Mouse (Mus musculus) heart, adult 11 months (tissue): ENCODE data around the gene Sgsh.

Experiments used
- DNase-seq: peaks from one replicate; pipeline ENCODE4 v3.0.0; 2022

Gene Sgsh

GRCm38 (mm10) chr11:119363534-119364145 lies 8.3 kb upstream of the Sgsh start:
- DNase-seq: peak; percentile 94

GRCm38 (mm10) chr11:119362769-119363533 lies 7.6 kb upstream of the Sgsh start:
- no peak for DNase-seq

GRCm38 (mm10) chr11:119359089-119359488 lies 3.8 kb upstream of the Sgsh start:
- peak; percentile 83 for DNase-seq

DNA sequence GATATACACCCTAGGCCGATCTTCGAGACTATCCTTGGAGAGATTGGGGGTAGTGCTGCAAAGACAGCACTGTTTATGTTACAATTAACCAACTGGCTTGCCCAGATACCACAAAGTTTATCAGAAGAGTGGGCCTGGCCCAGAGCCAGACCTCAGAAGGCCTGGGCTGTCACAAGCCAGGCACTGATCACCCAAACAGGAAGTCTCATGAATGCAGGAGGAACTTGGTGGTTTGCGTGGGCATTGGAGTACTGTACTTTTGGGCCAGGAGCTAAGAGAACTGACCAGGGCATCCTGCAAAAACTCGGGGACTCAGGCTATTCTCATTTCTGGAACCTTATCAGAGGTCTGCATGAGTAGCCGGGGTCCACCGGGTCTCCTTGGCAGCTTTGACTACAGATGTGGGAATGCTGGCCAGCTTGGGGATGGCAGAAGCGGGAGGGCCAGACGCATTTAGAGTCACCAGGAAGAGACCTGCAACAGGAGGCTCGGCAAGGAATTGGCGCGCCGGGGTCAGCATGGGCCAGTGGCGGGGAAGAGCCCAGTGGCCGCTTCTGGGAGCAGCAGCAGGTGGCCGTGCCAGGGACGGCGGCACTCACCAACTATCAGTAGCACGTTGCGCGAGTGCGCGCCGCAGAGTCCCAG lies 416 bp downstream of the Sgsh start:
- peak; percentile 97 for DNase-seq

DNA sequence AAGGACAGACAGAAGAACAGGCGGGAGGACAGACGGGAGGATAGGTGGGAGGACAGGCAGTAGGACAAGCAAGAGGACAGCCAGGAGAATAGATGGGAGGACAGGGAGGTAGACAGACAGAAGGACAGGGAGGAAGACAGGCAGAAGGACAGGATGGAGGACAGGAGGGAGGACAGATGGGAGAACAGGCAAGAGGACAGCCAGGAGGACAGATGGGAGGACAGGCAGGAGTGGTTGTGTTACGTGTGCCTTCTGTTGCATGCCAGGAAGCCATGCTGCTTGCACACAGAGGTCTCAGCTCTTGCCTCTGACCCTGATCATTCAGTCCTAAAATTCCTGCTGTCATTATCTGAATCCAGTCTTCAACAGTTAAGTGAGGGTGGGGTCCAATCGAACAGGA lies 1.4 kb downstream of the Sgsh start:
- no peak for DNase-seq

GRCm38 (mm10) chr11:119352113-119352512 lies 3.2 kb downstream of the Sgsh start:
- DNase-seq: no peak

GRCm38 (mm10) chr11:119347125-119347524 lies 8.2 kb downstream of the Sgsh start:
- DNase-seq: no peak

GRCm38 (mm10) chr11:119344865-119345264 lies 10.5 kb downstream of the Sgsh start:
- no peak for DNase-seq

GRCm38 (mm10) chr11:119344178-119344577 lies 11.2 kb downstream of the Sgsh start:
- DNase-seq: peak; percentile 95

DNA sequence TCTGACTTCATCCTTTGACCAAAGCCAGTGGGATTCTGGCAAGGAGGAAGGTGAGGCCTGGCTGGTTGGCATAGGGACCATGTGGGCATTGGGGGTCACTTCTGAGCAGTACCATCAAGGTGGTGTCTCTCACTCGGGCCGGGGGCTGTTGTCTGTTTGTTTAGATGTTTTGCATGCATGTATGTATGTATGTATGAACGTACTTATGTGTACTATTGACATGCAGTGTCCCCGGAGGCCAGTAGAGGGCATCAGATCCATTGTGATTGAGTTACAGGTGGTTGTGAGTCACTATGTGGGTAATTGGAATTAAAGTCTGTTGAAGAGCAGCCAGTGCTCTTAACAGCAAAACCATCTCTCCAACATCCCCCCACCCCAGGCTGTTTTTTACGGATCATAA lies 15.7 kb downstream of the Sgsh start:
- DNase-seq: no peak

- no peak for DNase-seq
These were observed 16.2 kb downstream of the Sgsh start for GRCm38 (mm10) chr11:119339179-119339578.

GRCm38 (mm10) chr11:119338271-119339059 lies 16.9 kb downstream of the Sgsh start:
- DNase-seq: no peak

- no peak for DNase-seq
These were observed 23.4 kb downstream of the Sgsh start for GRCm38 (mm10) chr11:119331970-119332369.

DNA sequence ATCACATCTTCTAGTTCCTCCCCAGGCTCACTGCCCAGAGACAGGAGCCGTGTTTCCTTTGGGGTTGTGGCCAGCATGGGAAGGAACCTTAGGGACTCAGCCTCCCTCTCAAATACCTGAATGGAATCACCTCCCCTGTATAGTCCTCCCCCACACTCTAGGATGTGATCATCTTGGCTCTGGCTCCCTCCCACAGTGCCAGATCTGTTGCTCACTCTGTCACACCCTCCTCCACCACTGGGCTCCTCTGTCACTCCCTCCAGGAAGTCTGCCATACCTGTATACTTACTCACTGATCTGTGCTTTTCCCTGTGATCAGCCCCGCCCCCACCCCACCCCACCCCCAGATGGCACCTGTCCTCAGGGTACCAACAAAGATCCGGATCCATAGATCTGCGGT lies 24.7 kb downstream of the Sgsh start:
- DNase-seq: no peak

GRCm38 (mm10) chr11:119325068-119325467 lies 30.3 kb downstream of the Sgsh start:
- no peak for DNase-seq

GRCm38 (mm10) chr11:119322521-119322920 lies 32.8 kb downstream of the Sgsh start:
- no peak for DNase-seq

- peak; percentile 97 for DNase-seq
These were observed 38.6 kb downstream of the Sgsh start for GRCm38 (mm10) chr11:119316720-119317119.

DNA sequence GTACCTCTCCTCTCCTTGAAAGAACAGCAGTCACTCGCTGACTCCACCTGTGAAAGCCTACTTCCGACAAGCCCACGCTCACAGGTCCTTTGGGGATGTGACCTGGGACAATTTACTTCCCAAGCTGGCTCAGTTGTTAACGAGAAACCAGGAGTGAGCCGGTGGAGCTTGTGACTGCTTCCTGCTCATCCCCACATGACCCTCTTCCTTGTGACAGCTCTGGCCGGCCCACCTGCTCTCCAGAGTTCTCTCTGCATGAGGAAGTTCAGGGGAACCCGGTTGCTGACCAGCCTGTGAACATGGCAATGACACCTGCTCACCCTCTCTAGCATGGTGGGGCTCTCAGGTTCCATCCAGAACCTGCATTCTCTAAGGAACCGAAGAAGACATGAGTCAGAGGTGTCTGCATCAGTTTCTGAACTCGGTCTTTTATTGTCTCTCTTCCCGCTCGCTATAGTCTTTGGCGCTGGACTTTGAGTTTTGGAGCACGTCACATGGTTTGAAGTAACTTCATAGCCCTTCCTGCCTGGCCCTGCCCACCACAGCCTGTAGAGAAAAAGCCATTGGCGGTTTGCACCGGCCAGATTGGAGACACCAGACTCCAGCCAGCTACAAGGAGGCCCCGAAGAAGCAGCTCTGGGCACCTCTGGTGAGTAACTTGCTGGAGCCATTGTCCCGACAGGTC lies 40.9 kb downstream of the Sgsh start:
- DNase-seq: no peak

DNA sequence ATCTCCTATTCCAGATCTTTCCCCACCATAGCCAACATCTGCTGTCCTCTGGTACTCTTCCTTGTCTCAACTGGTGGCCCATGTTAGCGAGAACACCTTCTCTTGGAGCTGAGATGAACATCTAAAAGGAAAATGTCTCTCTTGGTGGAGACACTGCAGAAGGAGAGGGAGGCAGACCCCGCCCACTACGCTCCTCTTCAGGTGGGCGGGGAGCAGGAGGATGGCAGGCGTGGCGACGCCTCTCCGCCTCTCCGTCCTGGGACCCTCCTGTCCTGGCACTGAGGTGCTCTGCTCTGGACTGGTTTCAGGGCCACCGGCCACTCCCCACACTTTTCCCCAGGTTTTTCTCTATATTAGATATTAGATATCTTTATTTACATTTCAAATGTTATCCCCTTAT lies 44.7 kb downstream of the Sgsh start:
- DNase-seq: no peak

DNA sequence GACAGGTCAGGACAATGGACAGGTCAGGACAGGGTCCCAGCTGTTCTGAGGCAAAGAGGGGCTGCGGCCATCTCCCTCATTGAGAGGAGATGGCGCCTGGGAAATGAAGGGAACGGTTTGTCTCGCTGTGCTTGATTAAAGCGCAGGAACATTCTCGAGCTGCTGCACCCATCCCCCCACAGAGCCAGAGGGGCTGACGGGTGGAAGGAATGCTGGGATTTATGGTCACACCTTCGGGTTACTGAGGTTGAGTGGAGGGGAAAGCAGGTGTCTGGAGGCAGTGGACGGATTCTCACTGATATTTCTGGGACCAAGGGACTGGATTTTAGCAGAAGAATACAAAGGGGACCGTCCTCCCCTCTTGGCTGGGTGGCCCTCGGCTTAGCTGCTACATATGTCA lies 47.4 kb downstream of the Sgsh start:
- no peak for DNase-seq

GRCm38 (mm10) chr11:119307658-119307867 lies 47.8 kb downstream of the Sgsh start, which contains the start of gene Card14:
Card14 (plus strand) TSS chr11:119307768.
- no peak for DNase-seq

DNA sequence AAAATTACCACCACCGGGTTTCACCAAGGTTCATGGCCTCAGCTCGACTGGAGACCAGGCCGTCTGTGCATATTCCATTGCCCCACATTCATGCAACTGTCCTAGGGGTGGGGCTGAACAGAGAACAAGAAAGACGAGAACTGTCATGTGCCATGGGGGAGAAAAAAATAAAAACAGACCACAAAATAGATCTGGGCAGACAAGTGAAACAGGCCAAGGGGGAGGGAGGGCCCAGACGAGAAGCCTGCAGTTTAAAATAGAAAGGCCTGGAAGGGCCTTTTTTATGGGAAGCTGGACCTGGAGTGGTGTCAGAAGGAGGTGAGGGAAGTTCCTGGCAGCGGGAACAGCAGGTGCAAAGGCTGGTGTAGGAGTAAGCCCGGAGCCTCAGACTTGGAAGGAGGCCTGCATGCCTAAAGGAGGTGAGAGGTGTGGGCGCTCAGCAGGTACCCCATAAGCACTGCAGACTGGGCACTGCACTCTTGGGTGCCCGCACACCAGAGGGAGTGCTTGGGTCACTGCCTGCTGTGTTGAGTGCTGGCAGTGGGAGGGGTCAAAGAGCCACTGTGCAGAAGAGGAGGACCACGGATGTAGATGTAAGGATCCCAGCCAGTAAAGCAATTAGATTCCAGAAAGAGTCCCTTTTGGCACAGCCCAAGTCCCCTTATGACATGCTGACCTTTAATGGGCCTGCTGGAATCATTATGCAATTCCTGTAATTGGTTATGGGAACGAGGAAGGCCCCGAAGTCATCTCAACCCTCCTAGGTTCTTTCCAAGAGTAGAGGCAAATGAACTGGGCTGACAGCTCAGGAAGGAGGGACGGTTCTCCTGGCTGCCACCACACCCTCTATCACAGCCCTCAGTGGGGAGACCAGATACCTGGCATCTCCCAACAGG lies 48.3 kb downstream of the Sgsh start:
- DNase-seq: peak; percentile 87
